Mouse (Mus musculus): ENCODE results near the gene Iqcf1.

Iqcf1 gene

GRCm38 (mm10) chr9:106499667-106500066 lies at the start of gene Iqcf1:
Iqcf1 (plus strand) TSS chr9:106499967.
- DNase-seq, result no peak

GRCm38 (mm10) chr9:106450661-106451060 lies 49.1 kb upstream of the Iqcf1 start:
- DNase-seq, result peak; percentile 71

DNA sequence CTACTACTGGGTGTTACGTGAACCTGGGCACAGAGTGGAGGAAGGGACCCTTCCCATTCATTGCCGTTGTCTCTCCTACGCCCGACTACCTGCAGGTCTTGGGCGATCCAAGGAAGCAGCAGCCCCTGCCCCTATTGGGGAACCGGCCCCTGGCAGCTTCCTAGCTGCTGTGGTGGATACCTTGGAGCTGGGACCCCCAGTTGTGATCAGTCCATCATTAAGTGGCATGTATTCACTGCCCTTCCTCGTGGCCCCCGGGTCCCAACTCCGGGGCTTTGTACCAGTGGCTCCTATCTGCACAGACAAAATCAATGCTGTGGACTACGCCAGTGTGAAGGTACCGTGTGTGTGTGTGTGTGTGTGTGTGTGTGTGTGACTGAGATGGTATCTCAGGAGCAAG lies 48.5 kb upstream of the Iqcf1 start:
- DNase-seq, result no peak

DNA sequence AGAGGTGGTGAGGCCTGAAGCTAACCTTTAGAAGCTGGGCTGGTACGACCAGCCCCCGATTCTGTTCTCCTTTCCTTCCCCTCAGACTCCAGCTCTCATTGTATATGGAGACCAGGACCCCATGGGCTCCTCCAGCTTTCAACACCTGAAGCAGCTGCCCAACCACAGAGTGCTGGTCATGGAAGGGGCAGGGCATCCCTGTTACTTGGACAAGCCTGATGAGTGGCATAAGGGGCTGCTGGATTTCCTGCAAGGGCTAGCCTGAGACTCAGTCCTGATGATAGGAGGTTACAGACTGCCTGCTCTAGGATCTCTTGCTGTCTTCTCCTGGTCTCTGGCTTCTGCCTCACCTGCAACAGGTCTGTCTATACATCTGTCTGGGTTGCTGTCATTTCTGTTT lies 47.9 kb upstream of the Iqcf1 start:
- DNase-seq, result no peak

- no peak for DNase-seq
These were observed 47.4 kb upstream of the Iqcf1 start for GRCm38 (mm10) chr9:106452351-106452750.

DNA sequence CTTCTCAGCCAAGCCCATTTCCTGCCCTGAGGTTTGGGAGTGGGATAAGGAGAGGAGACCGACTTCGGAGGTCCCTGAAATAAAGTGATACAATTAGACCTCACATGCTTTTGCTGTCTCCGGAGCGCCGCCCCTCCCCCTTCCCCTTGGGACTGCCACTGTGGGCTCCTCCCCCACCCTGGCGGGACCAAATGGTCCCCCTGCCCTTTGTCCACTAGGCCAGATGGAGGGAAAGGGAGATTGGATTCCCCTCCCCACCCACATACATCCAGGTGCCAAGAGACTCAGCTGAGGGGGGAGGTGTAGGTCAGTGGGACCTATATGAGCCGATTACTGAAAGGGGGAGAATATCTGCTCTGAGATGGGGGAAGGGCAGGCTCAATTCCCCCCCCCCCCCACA lies 46.9 kb upstream of the Iqcf1 start:
- DNase-seq, result peak; percentile 85

DNA sequence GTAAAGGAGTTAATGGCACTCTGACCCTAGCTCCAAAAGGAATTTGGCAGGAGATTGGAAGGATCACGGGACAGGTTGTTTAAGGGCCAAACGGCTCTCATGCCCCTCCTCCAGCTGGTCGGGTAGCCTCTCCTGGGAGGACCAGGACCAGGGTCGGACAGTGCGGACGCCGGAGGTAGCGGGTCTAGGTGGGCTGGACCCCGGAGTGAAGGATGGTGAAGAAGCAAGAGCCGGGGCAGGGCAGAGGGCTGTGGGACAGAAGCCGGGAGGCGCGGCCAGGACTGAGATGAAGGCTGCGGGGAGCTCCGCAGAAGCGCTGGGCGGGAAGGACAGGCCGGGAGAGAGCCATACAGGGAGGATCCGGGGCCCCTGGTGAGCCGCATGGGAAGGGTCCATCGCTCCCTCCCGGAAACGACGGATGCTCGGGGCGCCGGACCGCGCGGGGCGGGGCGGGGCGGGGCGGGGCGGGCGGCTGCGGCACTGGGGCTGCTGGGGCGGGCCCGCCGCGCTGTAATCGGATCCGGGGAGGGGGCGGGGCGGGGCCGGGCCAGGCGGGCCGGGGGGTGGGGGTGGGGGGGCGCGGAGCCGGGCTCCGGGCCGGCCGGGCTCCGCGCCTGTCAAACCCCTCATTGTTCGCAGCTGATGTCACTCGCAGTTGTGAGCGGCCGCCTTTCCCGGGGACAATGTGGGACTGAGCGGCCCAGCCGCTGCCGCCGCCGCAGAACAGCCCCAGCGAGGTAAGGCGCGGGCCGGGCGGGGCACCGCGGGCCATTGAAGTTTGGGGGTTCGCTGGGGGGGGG lies 46.3 kb upstream of the Iqcf1 start, which contains the start of gene Pcbp4:
Gene Pcbp4 (plus strand): TSS at position 21 of the 800 bp plus-strand sequence.
- peak; percentile 75 for DNase-seq

DNA sequence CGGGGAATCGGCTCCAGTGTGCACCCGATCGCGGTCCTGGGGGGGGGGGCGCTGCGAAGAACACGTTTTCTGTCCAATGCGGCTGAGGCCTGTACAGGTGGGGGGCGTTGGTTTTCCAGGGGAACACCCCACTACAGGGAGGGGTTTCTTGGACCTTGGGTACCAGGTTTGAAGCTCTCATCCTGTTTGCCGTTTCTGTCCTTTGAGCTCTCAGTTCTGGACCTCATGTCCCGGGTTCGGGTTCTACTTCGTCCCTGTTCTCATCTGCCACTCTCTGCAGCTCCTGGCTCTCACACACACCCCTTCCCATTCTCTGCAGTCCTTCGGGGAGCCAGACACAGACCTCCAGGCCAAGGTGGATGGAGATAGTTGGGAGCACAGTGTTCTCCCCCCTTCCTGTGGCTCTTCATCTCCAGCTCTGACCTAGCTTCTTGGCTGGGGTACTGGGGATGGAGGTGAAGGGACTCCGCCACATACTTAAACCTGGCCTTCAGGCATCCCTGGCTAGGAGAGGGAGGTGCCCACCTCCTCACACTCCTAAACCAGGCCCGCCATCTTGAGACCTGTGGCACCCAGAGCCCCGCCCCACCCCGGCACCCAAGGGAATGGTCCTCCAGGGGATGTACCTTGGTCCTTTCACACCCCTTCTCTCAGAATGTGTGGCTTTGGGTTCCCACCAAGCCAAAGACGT lies 45.6 kb upstream of the Iqcf1 start:
- DNase-seq, result peak; percentile 57

- DNase-seq, result peak; percentile 36
These were observed 44.7 kb upstream of the Iqcf1 start for GRCm38 (mm10) chr9:106454888-106455681.

- DNase-seq, result peak; percentile 35
These were observed 43.2 kb upstream of the Iqcf1 start for GRCm38 (mm10) chr9:106456325-106457162.

DNA sequence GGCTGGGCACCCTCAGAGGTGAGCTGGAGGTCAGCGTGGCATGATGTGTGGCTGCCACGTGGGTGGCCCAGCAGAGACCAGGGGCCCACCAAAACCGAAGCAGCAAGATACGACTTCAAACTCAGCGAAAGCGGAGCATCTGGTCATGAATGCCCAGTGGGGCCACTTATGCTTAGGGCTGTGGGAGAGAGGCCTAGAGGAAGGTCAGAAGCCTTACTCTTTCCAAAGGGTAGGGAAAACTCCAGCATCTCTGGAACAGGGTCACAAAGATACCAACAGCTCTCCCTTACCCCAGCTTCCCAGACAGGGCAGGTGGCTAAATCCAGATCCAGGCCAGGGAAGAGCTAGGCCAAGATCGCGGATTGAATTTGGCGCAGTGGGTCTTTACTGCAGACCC lies 42.6 kb upstream of the Iqcf1 start:
- peak; percentile 29 for DNase-seq

- peak; percentile 35 for DNase-seq
These were observed 41.8 kb upstream of the Iqcf1 start for GRCm38 (mm10) chr9:106457920-106458319.

DNA sequence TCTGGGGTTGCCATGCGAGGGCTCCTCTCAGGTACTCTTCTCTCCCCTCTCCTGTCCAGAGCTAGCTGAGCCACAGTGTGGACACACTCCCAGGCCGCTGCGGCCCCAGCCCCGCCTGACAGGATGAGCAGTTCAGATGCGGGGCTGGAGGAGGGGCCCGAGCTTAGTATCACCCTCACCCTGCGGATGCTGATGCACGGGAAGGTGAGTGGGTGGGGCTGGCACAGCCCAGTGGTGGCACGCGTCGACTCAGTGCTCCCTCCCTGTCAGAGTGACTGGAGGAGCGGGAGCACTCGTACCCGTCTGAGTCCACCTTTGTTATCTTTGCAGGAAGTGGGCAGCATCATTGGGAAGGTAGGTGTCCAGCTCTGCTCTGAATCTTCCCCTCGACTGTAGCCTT lies 39.8 kb upstream of the Iqcf1 start:
- DNase-seq, result peak; percentile 60

DNA sequence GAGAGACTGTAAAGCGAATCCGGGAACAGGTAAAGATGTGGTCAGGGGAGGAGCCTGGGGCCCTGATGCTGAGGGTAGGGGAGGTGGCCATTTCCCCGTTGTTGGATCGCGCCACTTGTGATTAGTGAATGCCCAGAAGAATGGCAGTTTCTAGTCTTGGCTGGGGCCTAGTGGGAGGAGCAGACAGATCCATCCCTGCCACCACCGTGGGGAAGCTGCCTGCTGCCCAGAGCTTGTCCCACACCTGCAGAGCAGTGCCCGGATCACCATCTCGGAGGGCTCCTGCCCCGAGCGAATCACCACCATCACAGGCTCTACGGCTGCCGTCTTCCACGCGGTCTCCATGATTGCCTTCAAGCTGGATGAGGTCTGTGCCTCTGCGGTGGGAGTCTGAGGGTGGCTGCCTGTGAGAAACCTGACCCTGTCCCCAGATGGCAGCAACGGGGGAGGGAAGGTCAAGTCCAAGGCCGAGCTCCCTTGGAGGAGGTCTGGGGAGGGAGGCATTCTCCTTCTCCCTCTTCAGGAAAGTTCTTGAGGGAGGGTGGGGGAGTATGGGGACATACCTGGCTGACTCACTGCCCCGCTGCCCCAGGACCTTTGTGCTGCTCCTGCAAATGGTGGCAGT lies 39.3 kb upstream of the Iqcf1 start:
- peak; percentile 79 for DNase-seq

GRCm38 (mm10) chr9:106461026-106461415 lies 38.7 kb upstream of the Iqcf1 start:
- DNase-seq, result peak; percentile 56

- DNase-seq, result peak; percentile 61
These were observed 37.9 kb upstream of the Iqcf1 start for GRCm38 (mm10) chr9:106461641-106462429.

GRCm38 (mm10) chr9:106462430-106462800 lies 37.4 kb upstream of the Iqcf1 start:
- peak; percentile 48 for DNase-seq

GRCm38 (mm10) chr9:106463122-106464063 lies 36.4 kb upstream of the Iqcf1 start:
- DNase-seq, result peak; percentile 84

DNA sequence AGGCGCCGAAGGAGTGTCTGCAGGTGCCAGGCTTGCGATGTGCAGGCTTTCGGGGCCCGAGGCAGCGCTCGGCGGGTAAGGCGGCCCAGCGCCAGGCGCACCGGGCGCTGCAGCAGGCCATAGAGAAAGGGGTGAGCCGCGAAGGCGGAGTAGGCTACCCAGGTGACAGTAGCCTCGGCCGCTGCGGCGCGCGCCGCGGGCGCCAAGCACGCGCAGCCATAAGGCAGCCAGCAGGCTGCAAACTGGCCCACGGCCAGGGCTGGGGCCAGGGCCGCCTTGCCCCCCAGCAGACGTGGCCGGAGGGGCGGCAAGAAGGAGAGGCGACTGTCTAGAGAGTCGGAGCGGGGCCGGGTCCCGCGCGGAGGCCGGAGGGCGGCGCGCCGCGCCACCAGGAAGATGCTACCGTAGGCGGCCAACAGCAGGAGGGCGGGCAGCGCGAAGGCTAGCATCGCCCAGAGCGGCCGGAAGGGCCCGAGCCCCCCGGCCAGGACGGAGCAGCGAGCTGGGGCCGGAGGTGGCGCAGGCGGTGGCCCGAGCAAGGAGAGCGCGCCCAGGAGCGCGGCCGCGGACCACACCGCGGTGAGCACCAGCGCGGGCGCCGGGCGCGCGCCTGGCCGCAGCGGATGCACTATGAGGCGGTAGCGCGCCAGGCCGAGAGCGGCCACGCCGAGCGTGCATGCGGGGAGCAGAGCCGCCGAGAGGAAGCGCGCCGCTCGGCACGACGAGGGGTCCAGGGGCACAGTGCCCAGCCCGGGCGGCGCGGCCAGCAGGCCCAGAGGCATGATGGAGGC lies 34.8 kb upstream of the Iqcf1 start:
- DNase-seq, result peak; percentile 90
